Mouse (Mus musculus) stomach, postnatal 0 days (tissue): ENCODE results near the gene Klrb1. TPM values are rescaled to one million over a fixed set of nuclear protein-coding genes. Genes with fewer than 3 reads are reported as not detected.
"Not testable (repeated sequence)": the region's sequence is repeated elsewhere in the genome, so short reads cannot be mapped to it uniquely, and the experiment has no call there.

Experiments used
- ATAC-seq: fragments of 200-750 bp; cut with Nextera tagmentation; 2 replicates; pipeline ENCODE4 v1.8.0; 2017; ENCODE audit not compliant: low FRiP score, low TSS enrichment
- DNase-seq: peaks from one replicate; pipeline ENCODE4 v3.0.0-alpha.2; 2016; ENCODE audit warnings: low spot score
- H3K27ac ChIP-seq: fragments of 300-500 bp; sonication (generic); replicated peaks from 2 replicates; pipeline ENCODE4 v1.5.1; 2014; ENCODE audit warnings: mild to moderate bottlenecking, control low read depth
- H3K27me3 ChIP-seq: fragments of 300-500 bp; sonication (generic); 2 replicates; pipeline ENCODE4 v1.6.1; 2014; ENCODE audit warnings: low read length; ENCODE audit not compliant: control insufficient read depth, insufficient read depth
- H3K36me3 ChIP-seq: fragments of 300-500 bp; sonication (generic); 2 replicates; pipeline ENCODE4 v1.6.1; 2014; ENCODE audit warnings: low read length, mixed read lengths; ENCODE audit not compliant: control insufficient read depth, insufficient read depth
- H3K4me1 ChIP-seq: fragments of 300-500 bp; sonication (generic); replicated peaks from 2 replicates; pipeline ENCODE4 v1.6.1; 2014; ENCODE audit warnings: antibody characterized with exemption; ENCODE audit not compliant: control insufficient read depth, insufficient read depth
- H3K4me2 ChIP-seq: fragments of 300-500 bp; sonication (generic); replicated peaks from 2 replicates; pipeline ENCODE4 v1.6.1; 2014; ENCODE audit warnings: low read depth, mild to moderate bottlenecking, control low read depth, moderate library complexity
- H3K4me3 ChIP-seq: fragments of 300-500 bp; sonication (generic); 2 replicates; pipeline ENCODE4 v1.5.1; 2014; ENCODE audit warnings: low read depth, low read length, control low read depth
- H3K9ac ChIP-seq: fragments of 300-500 bp; sonication (generic); 2 replicates; pipeline ENCODE4 v1.6.1; 2014; ENCODE audit warnings: mild to moderate bottlenecking, low read length, control low read depth, mixed read lengths
- H3K9me3 ChIP-seq: fragments of 300-500 bp; sonication (generic); 2 replicates; pipeline ENCODE4 v1.6.1; 2016; ENCODE audit warnings: low read length; ENCODE audit not compliant: control insufficient read depth
- CTCF ChIP-seq: IDR thresholded peaks from 2 replicates; pipeline ENCODE4 v1.5.1; 2016; ENCODE audit warnings: antibody characterized with exemption, low read depth, mild to moderate bottlenecking, moderate library complexity
- EP300 ChIP-seq: optimal IDR thresholded peaks from 2 replicates; pipeline ENCODE3; 2016; ENCODE audit warnings: antibody characterized with exemption
- WGBS: fragments of 180-500 bp; shearing (Covaris S2); extraction: QIAGEN DNeasy Blood & Tissue Kit; methylation state at CpG from one replicate; pipeline ENCODE4 v1.1.7; 2014; 5-methylcytosine and 5-hydroxymethylcytosine counted together
- polyA plus RNA-seq: library from polyadenylated mRNA; unstranded; fragments of >200 nt; fragmentation: Nextera tagmentation; extraction: Ambion mirVana; gene quantifications from 2 replicates; pipeline ENCODE4 v1.2.1, GENCODE M21; 2015

The Klrb1 gene
- polyA plus RNA-seq, 1 experiment from 2014 or later, result not detected

GRCm38 (mm10) chr6:128759221-128759950 is 36.5 kb upstream of the Klrb1 start:
- no peak overlapping the region for H3K27ac ChIP-seq
- no peak overlapping the region for H3K9ac ChIP-seq
- H3K27me3 ChIP-seq, result no peaks in the 10 kb centered on the region
- no peaks in the 10 kb centered on the region for H3K4me1 ChIP-seq
- no peak for ATAC-seq
- 78% methylated on average over 5 of the region's 5 CpGs for WGBS
- no peak for TF ChIP-seq EP300
- TF ChIP-seq CTCF, result no peak
- no peaks in the 10 kb centered on the region for H3K9me3 ChIP-seq
- no peaks in the 10 kb centered on the region for H3K36me3 ChIP-seq
- H3K4me3 ChIP-seq, result no peak overlapping the region
- H3K4me2 ChIP-seq, result no peak overlapping the region
- DNase-seq, result no peak

- WGBS, result 38% methylated on average over 4 of the region's 4 CpGs
- H3K9ac ChIP-seq, DNase-seq, H3K36me3 ChIP-seq, H3K9me3 ChIP-seq, H3K27ac ChIP-seq, H3K4me2 ChIP-seq, H3K4me3 ChIP-seq, H3K27me3 ChIP-seq, H3K4me1 ChIP-seq, ATAC-seq: not testable (repeated sequence)
These were observed 32.5 kb upstream of the Klrb1 start for GRCm38 (mm10) chr6:128755402-128755763.

- Histone ChIP-seq H3K27ac (peak overlapping the region; percentile 45; the same call in 1 of the 2 replicates), H3K4me2 (peak overlapping the region; percentile 20; the same call in 1 of the 2 replicates)
- not testable (repeated sequence) for H3K9ac ChIP-seq, H3K9me3 ChIP-seq, DNase-seq, H3K4me1 ChIP-seq, H3K27me3 ChIP-seq, H3K4me3 ChIP-seq, H3K36me3 ChIP-seq
- peak; percentile 53 for ATAC-seq
- 66% methylated on average over 12 of the region's 12 CpGs for WGBS
These were observed 32.0 kb upstream of the Klrb1 start for GRCm38 (mm10) chr6:128754748-128755401.

- not testable (repeated sequence) for H3K27me3 ChIP-seq, DNase-seq, H3K9ac ChIP-seq, H3K36me3 ChIP-seq, H3K9me3 ChIP-seq, H3K4me1 ChIP-seq, H3K4me3 ChIP-seq
- H3K4me2 ChIP-seq, result peak overlapping the region; percentile 20; the same call in 1 of the 2 replicates
- peak overlapping the region; percentile 45; the same call in 1 of the 2 replicates for H3K27ac ChIP-seq
- WGBS, result 26% methylated on average over 10 of the region's 10 CpGs
- ATAC-seq, result peak; percentile 74
These were observed 31.4 kb upstream of the Klrb1 start for GRCm38 (mm10) chr6:128754265-128754664.

GRCm38 (mm10) chr6:128753610-128754224 is 30.9 kb upstream of the Klrb1 start:
- 27% methylated on average over 8 of the region's 8 CpGs for WGBS
- peak overlapping the region; percentile 25; the same call in 1 of the 2 replicates for H3K4me2 ChIP-seq
- not testable (repeated sequence) for H3K36me3 ChIP-seq, H3K4me3 ChIP-seq, H3K27me3 ChIP-seq, H3K9ac ChIP-seq, H3K4me1 ChIP-seq, H3K9me3 ChIP-seq, H3K27ac ChIP-seq
- peak; percentile 79 for TF ChIP-seq CTCF
- DNase-seq, result peak; percentile 64
- ATAC-seq, result peak; percentile 89

- not testable (repeated sequence) for DNase-seq, ATAC-seq, H3K4me3 ChIP-seq, H3K4me1 ChIP-seq, H3K4me2 ChIP-seq, H3K9me3 ChIP-seq, H3K36me3 ChIP-seq, H3K27ac ChIP-seq, H3K27me3 ChIP-seq, H3K9ac ChIP-seq
- WGBS, result 76% methylated on average over 6 of the region's 6 CpGs
These were observed 24.1 kb upstream of the Klrb1 start for GRCm38 (mm10) chr6:128747006-128747405.
